Mouse (Mus musculus): ENCODE results near the gene Nuak2. TPM values are rescaled to one million over a fixed set of nuclear protein-coding genes. Genes with fewer than 3 reads are reported as not detected.

Nuak2 gene
- total RNA-seq, 2 experiments from 2014 or later = 1.6 to 1.7 TPM

- DNase-seq (ENCODE audit: low spot score in 2 of 2) = peak; percentile 91 to 93
- intact Hi-C loops (cut with DNase I) = loop anchor here (5.0 kb wide), 1 partner anchor 109 kb away; the partner anchor contains the start of gene Rbbp5
These were observed 52.0 kb downstream of the Nuak2 start for GRCm38 (mm10) chr1:132367692-132368506.

GRCm38 (mm10) chr1:132370681-132371173, 54.8 kb downstream of the Nuak2 start:
- DNase-seq (ENCODE audit: low spot score in 2 of 2) = peak in 1 of 2 experiments; percentile 63
- intact Hi-C loops (cut with DNase I) = loop anchor here (5.0 kb wide), 1 partner anchor 57 kb away; no protein-coding TSS in a partner anchor

GRCm38 (mm10) chr1:132371298-132372081, 55.6 kb downstream of the Nuak2 start:
- DNase-seq (ENCODE audit: low spot score in 2 of 2) = no peak

GRCm38 (mm10) chr1:132372354-132372753, 56.4 kb downstream of the Nuak2 start:
- intact Hi-C loops (cut with DNase I) = loop anchor here (5.0 kb wide), 1 partner anchor 55 kb away; no protein-coding TSS in a partner anchor
- DNase-seq (ENCODE audit: low spot score in 2 of 2) = no peak

More at GRCm38 (mm10) chr1:132371298-132372081, 55.6 kb downstream of the Nuak2 start:
- intact Hi-C loops (cut with DNase I) = loop anchor here (5.0 kb wide), 1 partner anchor 56 kb away; no protein-coding TSS in a partner anchor

- intact Hi-C loops (cut with DNase I) = loop anchor here (5.0 kb wide), 1 partner anchor 54 kb away; no protein-coding TSS in a partner anchor
- no peak for DNase-seq (ENCODE audit: low spot score in 2 of 2)
These were observed 57.1 kb downstream of the Nuak2 start for GRCm38 (mm10) chr1:132372896-132373534.

- no peak for DNase-seq (ENCODE audit: low spot score in 2 of 2)
- intact Hi-C loops (cut with DNase I) = loop anchor here (5.0 kb wide), 1 partner anchor 53 kb away; no protein-coding TSS in a partner anchor
These were observed 58.4 kb downstream of the Nuak2 start for GRCm38 (mm10) chr1:132374140-132374872.

GRCm38 (mm10) chr1:132374873-132375244, 58.9 kb downstream of the Nuak2 start:
- intact Hi-C loops (cut with DNase I) = loop anchor here (5.0 kb wide), 1 partner anchor 52 kb away; no protein-coding TSS in a partner anchor

GRCm38 (mm10) chr1:132375256-132375655, 59.3 kb downstream of the Nuak2 start:
- intact Hi-C loops (cut with DNase I) = no loop called here
- DNase-seq (ENCODE audit: low spot score in 2 of 2) = no peak

More at GRCm38 (mm10) chr1:132374873-132375244, 58.9 kb downstream of the Nuak2 start:
- no peak for DNase-seq (ENCODE audit: low spot score in 2 of 2)

- intact Hi-C loops (cut with DNase I) = no loop called here
These were observed 60.5 kb downstream of the Nuak2 start for GRCm38 (mm10) chr1:132376211-132377054.

GRCm38 (mm10) chr1:132377055-132377365, 61.1 kb downstream of the Nuak2 start:
- intact Hi-C loops (cut with DNase I) = no loop called here
- DNase-seq (ENCODE audit: low spot score in 2 of 2) = no peak

More at GRCm38 (mm10) chr1:132376211-132377054, 60.5 kb downstream of the Nuak2 start:
- peak in 1 of 2 experiments; percentile 39 for DNase-seq (ENCODE audit: low spot score in 2 of 2)

- no peak for DNase-seq (ENCODE audit: low spot score in 2 of 2)
- intact Hi-C loops (cut with DNase I) = no loop called here
These were observed 61.9 kb downstream of the Nuak2 start for GRCm38 (mm10) chr1:132377811-132378210.

GRCm38 (mm10) chr1:132380550-132381100, 64.7 kb downstream of the Nuak2 start:
- DNase-seq (ENCODE audit: low spot score in 2 of 2) = no peak
- intact Hi-C loops (cut with DNase I) = loop anchor here (10.0 kb wide), 1 partner anchor 214 kb away; no protein-coding TSS in a partner anchor

GRCm38 (mm10) chr1:132381929-132382328, 66.0 kb downstream of the Nuak2 start:
- intact Hi-C loops (cut with DNase I) = loop anchor here (10.0 kb wide), 1 partner anchor 213 kb away; no protein-coding TSS in a partner anchor
- DNase-seq (ENCODE audit: low spot score in 2 of 2) = no peak
